ENCODE assay signal across 25 mouse cellular contexts in the genomic region with DNA sequence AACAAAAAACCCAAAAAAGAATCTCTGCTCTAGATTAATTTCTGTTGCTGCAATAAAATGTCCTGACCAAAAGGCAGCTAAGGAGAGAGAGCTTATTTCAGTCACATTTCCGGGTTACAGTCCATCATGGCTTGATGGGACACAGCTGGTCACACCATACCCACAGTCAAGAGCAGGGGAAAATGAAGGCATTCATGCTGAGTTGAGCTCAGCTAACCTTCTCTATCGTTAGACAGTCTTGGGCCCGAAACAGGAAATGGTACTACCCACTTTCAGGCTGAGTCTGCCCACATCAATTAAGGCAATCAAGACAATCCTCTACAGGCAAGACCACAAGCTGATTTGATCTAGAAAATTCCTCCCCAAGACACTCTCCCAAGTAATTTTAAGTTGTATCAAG. TPM values are rescaled to one million over a fixed set of nuclear protein-coding genes. Genes with fewer than 3 reads are reported as not detected.
DNase-seq lines count a peak whose midpoint lies in the region; ATAC-seq lines count a peak whose summit lies in the region.
"Had no signal": no experiment of that assay in that cellular context is flagged by ENCODE, and none has a peak within 500 bp of the region (broad histone marks: within the 10 kb centered on the region; RNA-seq: fewer than 3 reads in every experiment).

No protein-coding gene starts in this region.

- no peak overlapping the region for H3K4me3 ChIP-seq in kidney, embryonic 16.5 days (ENCODE audit: low read length)
- H3K4me3 ChIP-seq: limb, embryonic 15.5 days; myocyte had no signal

- DNase-seq in kidney, adult 11 months, result peak; percentile 23
- DNase-seq in thymus, postnatal 25 days, result peak; percentile 27
- no peak for DNase-seq in thymus, adult 18-20 months
- DNase-seq in kidney, postnatal 4 days, result peak; percentile 55 to 63
- no peak for DNase-seq in adrenal gland, adult 2 months
- DNase-seq in cerebellum, postnatal 4 days (ENCODE audit: low spot score in 2 of 2), result no peak
- no peak for DNase-seq in cerebellum, adult 9-10 months
- DNase-seq: adrenal gland, postnatal 10 days; B cell, adult 2 months; cerebellum, adult 8-10 months; embryo, embryonic 11 days; heart, postnatal 10 days; liver, postnatal 0 days; right cerebral cortex, adult 18-20 months had no signal

- no peaks in the 10 kb centered on the region for H3K36me3 ChIP-seq in kidney, embryonic 16.5 days (ENCODE audit: insufficient read depth, low read length)
- H3K36me3 ChIP-seq: limb, embryonic 15.5 days had no signal

- H3K27ac ChIP-seq in kidney, embryonic 16.5 days (ENCODE audit: low read length), result no peak overlapping the region
- H3K27ac ChIP-seq: hindbrain, embryonic 14.5 days; limb, embryonic 15.5 days; stomach, postnatal 0 days had no signal

- H3K9ac ChIP-seq in kidney, embryonic 16.5 days (replicated peaks; ENCODE audit: low read length), result no peak overlapping the region
- H3K9ac ChIP-seq: hindbrain, embryonic 14.5 days; limb, embryonic 15.5 days; liver, postnatal 0 days had no signal

- no peaks in the 10 kb centered on the region for H3K9me3 ChIP-seq in kidney, embryonic 16.5 days (ENCODE audit: low read length)
- H3K9me3 ChIP-seq: limb, embryonic 15.5 days had no signal

- H3K27me3 ChIP-seq in kidney, embryonic 16.5 days (ENCODE audit: insufficient read depth, low read length), result no peaks in the 10 kb centered on the region
- H3K27me3 ChIP-seq: limb, embryonic 15.5 days had no signal

- no peaks in the 10 kb centered on the region for H3K4me1 ChIP-seq in kidney, embryonic 16.5 days (ENCODE audit: insufficient read depth, low read length)
- H3K4me1 ChIP-seq: limb, embryonic 15.5 days had no signal

- 56% methylated on average over 3 of the region's 3 CpGs for whole genome bisulfite sequencing in kidney, embryonic 16.5 days

- no peak overlapping the region for H3K4me2 ChIP-seq in kidney, embryonic 16.5 days (replicated peaks; ENCODE audit: low read depth, low read length)
- H3K4me2 ChIP-seq: hindbrain, embryonic 14.5 days; limb, embryonic 15.5 days; midbrain, embryonic 11.5 days had no signal

- no peak for ATAC-seq in kidney, embryonic 16.5 days (ENCODE audit: low FRiP score, low TSS enrichment)
- ATAC-seq: forebrain, embryonic 16.5 days; liver, postnatal 0 days had no signal

RNA-seq across cellular contexts. Expression of a gene that starts 3.4 kb away (rescaled TPM):
- polyA plus RNA-seq in kidney, embryonic 16.5 days (2015; fragmentation: Nextera tagmentation; extraction: Ambion mirVana), result not detected in 2 replicates
- total RNA-seq in adrenal gland, adult 2 months (2021), result under 1 TPM; 0.17 to 0.24 TPM
- 0.39 and 0.48 TPM in 2 replicates for polyA plus RNA-seq in adrenal gland, adult 2 months (2012; rRNA removed)
- total RNA-seq: gastrocnemius, adult 8-10 months; heart, postnatal 10 days; layer of hippocampus, postnatal 10 days; left cerebral cortex, postnatal 14 days; MEL had no signal
- polyA plus RNA-seq: forebrain, embryonic 16.5 days; stomach, postnatal 0 days had no signal

RNA-seq across cellular contexts. Expression of a gene that starts 27.8 kb away (rescaled TPM):
- polyA plus RNA-seq in kidney, embryonic 16.5 days (2015; fragmentation: Nextera tagmentation; extraction: Ambion mirVana), result 1.6 and 2.0 TPM in 2 replicates
- total RNA-seq in adrenal gland, adult 2 months (2021), result 1 to 10 TPM; 2.1 TPM
- 2.9 and 3.2 TPM in 2 replicates for polyA plus RNA-seq in adrenal gland, adult 2 months (2012; rRNA removed)
- total RNA-seq: MEL had no signal

Comparison
In these comparisons a context has a peak if more than half of its experiments do, and no peak if none do; other contexts are left out.
1. DNase-seq: peak in kidney, adult 11 months (single experiment), thymus, postnatal 25 days (single experiment) and kidney, postnatal 4 days (2 of 2); none in thymus, adult 18-20 months (0 of 2), adrenal gland, adult 2 months (single experiment), cerebellum, postnatal 4 days (0 of 2) and cerebellum, adult 9-10 months (single experiment).